Mouse (Mus musculus) G1E-ER4 (cell line): Measurements from ENCODE around the gene Cadm4. TPM values are rescaled to one million over a fixed set of nuclear protein-coding genes. Genes with fewer than 3 reads are reported as not detected.

Source experiments
- GATA1 ChIP-seq: IDR thresholded peaks from one replicate; pipeline ENCODE4 v1.8.0; 2012; ENCODE audit warnings: low read length, inconsistent platforms
- polyA plus RNA-seq: library from polyadenylated mRNA; stranded (reverse); fragments of >175 nt; gene quantifications from 2 replicates; pipeline ENCODE4 v1.2.3, GENCODE M21; 2012

Cadm4 gene
- polyA plus RNA-seq, 1 experiment: 0.05 TPM

GRCm38 (mm10) chr7:24506838-24507725 is 25.3 kb downstream of the Cadm4 start, which contains the start of gene Zfp428:
Zfp428 (plus strand) TSS chr7:24507006.
- no peak for TF ChIP-seq GATA1

- no peak for TF ChIP-seq GATA1
Measured at GRCm38 (mm10) chr7:24507726-24508114, 25.9 kb downstream of the Cadm4 start.

GRCm38 (mm10) chr7:24512355-24512754 is 30.5 kb downstream of the Cadm4 start, which contains the start of gene AC161166.1:
AC161166.1 (minus strand) TSS chr7:24512455.
- TF ChIP-seq GATA1: no peak

- no peak for TF ChIP-seq GATA1
Measured at GRCm38 (mm10) chr7:24517077-24517476, 35.3 kb downstream of the Cadm4 start.

- no peak for TF ChIP-seq GATA1
Measured at GRCm38 (mm10) chr7:24517654-24518053, 35.8 kb downstream of the Cadm4 start.

- no peak for TF ChIP-seq GATA1
Measured at GRCm38 (mm10) chr7:24519130-24519529, 37.3 kb downstream of the Cadm4 start.

GRCm38 (mm10) chr7:24522805-24523204 is 41.0 kb downstream of the Cadm4 start:
- no peak for TF ChIP-seq GATA1

- no peak for TF ChIP-seq GATA1
Measured at GRCm38 (mm10) chr7:24523723-24524122, 41.9 kb downstream of the Cadm4 start.

- TF ChIP-seq GATA1: no peak
Measured at GRCm38 (mm10) chr7:24524978-24525377, 43.2 kb downstream of the Cadm4 start.

GRCm38 (mm10) chr7:24525686-24526420 is 44.0 kb downstream of the Cadm4 start:
- TF ChIP-seq GATA1: no peak

GRCm38 (mm10) chr7:24528861-24529260 is 47.0 kb downstream of the Cadm4 start:
- no peak for TF ChIP-seq GATA1

GRCm38 (mm10) chr7:24529580-24529979 is 47.8 kb downstream of the Cadm4 start:
- TF ChIP-seq GATA1: no peak

- TF ChIP-seq GATA1: no peak
Measured at GRCm38 (mm10) chr7:24530062-24530931, 48.5 kb downstream of the Cadm4 start, which contains the start of gene Irgq. Irgq (plus strand) TSS chr7:24530689.

GRCm38 (mm10) chr7:24531211-24531971 is 49.6 kb downstream of the Cadm4 start:
- no peak for TF ChIP-seq GATA1
